Mouse (Mus musculus) lung, postnatal 36 days (tissue): ENCODE data around the gene Adssl1.
A peak's percentile ranks its signal among the peaks of the same experiment; 100 is the strongest.

Experiments
- DNase-seq: peaks from one replicate; pipeline ENCODE4 v3.0.0; 2022; ENCODE audit warnings: mixed read lengths

Gene Adssl1

DNA sequence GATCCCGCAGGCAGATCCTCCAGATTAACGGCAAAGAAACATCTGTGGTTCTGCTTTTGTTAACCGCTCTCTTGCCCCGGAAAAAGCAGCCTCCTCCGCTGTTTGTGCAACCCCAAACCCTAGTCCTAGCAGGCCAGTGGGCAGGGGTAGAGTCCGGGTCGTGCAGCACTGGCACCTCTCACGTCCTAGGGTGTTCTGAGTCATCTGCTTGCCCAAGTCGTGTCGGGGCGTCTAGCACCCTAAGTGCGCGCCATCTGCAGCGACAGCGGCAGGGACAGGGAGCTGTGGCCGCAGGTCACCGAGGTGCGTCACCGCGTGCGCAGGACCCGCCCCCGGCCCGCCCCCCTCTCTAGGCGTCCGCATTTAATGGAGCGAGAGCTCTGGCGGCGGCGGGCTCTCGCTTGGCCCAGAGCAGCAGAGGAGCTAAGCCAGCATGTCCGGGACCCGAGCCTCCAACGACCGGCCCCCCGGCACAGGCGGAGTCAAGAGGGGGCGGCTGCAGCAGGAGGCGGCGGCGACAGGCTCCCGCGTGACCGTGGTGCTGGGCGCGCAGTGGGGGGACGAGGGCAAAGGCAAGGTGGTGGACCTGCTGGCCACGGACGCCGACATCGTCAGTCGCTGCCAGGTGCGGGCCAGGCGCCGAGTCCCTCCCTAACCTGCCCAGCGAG lies at the start of gene Adssl1:
Gene Adssl1 (plus strand): TSS at position 360 of the 668 bp plus-strand sequence.
- peak; percentile 68 for DNase-seq

DNA sequence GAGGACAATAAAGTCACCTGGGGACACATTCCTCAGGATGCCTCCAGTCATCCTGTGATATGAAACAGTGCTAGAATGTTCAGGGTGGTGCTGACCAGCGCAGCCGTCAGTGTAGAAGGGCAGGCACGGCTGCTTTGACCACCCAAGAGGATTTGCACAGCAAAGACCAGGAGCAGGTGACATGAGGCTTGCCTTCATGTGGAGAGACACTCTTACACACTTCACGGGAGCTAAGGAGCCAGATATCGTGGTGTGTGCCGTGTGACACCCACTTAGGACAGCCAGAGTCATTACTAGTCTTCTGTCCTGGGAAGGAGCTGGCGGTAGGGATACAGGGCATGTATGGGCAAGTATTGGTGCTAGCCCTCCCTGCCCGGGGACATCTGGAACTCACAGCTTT lies 49.7 kb upstream of the Adssl1 start:
- DNase-seq: no peak

- DNase-seq: no peak
These were observed 48.8 kb upstream of the Adssl1 start for GRCm38 (mm10) chr12:112571064-112571463.

DNA sequence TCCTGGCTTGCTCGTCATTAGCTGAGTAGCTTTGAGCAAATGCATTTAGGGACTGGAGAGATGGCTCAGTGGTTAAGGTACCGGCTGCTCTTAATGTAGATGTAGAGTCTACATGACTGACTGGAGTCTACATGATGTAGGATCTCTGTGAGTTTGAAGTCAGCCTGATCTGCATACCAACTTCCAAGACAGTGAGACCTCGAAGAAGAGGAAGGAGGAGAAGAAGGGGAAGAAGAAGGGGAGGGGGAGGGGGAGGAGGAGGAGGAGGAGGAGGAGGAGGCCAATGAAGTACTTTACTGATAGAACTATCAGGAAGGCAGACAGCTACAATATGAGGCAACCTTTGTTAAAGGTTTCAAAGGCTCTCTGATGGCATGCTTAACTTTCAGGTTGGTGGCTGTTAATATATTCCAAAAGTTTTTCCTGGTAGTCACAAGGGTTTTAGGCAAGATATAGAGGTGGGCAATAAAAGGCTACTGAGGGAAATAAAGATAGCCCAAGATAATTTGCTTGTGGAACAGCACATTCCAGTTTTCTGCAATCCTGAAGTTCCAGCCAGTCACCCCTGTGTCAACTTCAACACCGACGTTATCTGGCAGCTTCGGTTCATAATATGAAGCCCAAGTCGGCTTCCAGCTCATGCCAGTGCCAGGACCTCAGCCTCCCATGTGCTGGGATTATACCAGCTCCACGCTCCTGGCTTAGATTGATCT lies 44.4 kb upstream of the Adssl1 start:
- no peak for DNase-seq

DNA sequence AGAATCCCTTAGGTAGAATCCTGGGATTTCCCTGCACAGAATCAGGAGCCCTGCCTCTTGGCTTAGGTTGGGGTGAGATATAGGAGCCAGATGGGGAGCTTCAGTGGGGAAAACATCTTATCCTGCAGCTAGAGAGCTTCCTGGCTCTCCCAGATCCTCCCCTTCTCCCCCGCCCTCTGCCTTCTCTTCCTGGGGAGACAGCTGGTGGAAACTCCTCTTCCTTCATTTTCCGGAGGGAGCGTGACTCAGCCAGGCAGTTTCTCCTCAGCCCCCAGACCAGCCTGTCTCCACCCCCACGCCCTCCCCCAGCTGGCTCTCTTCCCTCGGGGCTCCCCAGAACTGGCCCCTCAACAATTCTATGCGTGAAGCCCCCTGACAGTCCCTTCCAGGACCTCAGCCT lies 43.5 kb upstream of the Adssl1 start:
- no peak for DNase-seq

DNA sequence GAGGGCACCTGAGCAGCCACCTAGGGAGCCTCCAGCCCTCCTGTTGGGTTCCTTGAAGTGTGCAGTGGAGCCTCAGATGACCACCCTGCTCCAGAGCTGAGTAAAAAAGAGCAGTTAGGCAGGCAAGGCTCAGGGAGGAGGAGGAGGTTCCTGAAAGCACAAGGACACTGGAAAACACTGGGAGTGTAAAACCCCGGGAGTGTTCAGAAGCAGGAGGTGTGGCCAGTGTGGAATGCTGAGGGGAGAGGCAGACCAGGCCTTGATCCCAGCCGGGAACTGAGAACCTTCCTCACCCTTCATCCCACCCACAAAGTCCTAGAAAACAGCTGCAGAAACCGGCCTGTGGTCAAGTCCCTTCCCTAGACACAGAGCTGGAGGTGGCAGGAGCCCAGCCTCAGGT lies 43.1 kb upstream of the Adssl1 start:
- peak; percentile 59 for DNase-seq

DNA sequence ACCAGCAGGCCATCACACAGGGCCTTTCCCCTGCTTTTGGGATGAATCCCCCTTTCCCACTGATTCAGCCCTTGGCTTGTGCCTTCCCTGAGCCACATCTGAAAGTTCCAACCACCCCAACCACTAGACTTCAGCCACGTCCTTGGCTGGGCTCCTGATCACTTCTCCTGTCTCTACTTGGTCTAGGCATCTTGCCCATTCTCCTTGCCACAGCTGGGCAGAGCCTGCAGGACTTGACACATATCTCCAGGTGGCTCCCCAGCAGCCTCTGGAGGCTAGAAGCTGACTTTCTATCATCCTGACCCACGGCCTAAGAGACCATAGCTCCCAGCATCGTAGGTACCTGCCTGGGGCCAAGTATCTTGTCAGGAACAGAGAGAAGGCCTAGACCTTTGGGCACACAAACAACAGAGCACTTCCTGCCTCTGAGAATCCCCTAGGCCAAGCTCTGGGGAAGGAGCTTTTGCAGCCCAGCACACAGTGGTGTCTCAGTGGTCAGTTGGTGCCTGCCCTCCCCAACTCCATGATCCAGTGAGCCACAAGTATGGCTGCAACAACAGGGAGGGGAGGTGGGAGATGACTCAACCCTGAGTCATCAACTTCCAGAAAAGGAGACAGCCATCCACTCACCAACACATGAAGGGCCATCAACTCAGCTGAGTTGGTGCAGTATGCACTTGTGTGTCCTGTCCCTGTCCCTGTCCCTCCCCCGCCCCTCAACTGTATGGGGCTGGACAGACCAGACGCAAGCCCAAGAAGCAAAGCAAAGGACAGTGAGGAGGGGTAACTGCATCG lies 41.4 kb upstream of the Adssl1 start:
- no peak for DNase-seq

DNA sequence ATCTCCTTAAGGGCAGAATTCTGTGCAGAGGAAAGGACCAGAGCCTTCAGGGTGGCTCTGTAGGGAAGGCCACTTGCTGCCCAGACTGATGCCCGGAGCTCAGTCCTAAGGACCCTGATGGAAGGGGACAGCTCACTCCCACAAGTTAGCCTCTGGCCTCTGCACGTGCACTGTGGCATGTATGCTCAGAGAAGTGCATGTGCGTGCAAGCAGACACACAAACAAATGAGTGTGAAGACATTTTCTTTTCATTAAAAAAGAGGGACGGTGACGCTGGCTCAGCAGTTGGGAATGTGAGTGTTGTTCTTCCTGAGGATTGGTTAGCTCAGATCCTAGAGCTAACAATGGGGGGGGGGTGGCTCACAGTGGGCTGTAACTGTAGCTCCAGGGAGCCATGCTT lies 40.4 kb upstream of the Adssl1 start:
- DNase-seq: no peak

DNA sequence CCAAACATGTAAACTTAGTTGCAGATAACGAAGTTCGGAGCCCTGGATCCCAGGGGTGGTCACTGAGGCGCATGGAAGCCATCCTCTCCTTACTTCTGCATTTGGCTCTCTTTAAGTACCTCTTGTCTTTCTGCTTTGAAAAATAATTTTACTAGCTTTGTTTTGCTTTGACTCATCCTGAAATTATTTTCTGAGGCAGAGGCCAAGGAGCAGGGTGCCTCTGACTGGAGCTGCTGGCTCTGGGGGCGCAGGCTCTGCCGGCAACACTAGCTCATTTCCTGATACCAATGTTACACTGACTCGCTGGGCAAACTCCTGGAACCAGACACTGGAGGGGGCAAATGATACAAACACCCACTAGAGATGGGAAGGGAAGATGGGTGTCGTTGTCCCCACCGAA lies 39.9 kb upstream of the Adssl1 start:
- DNase-seq: no peak

DNA sequence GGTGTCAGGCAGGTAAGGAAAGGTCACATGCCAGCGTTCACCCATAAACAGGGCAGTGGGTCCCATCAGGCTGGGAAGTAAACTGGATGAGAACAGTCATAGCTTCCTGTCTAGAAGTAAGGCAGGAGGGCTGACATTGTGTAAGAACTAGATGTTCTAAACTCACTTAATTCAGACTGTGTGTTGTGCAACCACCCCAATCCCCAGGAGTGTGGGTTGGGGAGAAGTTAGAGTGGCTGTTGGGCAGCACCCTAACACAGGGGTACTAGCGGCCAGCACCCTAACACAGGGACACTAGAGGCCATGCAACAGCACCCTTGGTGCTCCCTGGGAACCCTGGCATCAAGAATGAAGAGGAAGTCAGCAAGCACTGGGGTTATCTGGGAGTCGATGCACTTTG lies 38.7 kb upstream of the Adssl1 start:
- DNase-seq: peak; percentile 67

GRCm38 (mm10) chr12:112584954-112585353 lies 34.9 kb upstream of the Adssl1 start:
- DNase-seq: no peak

DNA sequence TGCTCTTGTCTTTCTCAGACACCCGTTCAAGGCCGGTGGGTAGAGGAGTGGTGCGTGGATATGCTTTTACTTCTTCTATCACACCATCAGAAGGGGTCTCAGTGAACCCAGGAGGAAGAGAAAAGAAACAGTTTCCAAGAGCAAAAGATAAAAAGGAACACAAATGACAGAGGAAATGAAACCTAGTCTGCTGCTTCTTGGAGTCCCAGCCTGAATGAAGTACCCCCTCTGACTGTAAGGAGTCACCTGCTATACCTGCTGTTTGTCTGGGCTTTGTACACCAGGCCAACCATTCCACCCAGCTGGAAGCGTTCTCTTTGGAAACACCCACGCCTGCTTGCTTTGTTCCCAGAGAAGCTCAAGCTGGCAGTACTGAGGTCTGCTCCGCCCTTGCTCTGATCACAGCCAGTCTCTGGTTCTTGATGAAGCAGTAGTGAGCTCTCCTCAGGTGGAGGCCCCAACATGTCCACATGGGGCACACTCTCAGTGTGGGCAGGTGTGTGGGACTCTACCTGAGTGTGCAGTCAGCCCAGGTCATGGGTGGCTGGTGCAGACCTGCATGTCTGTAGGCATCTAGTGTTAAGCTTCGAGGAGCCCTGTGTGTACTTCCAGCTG lies 33.8 kb upstream of the Adssl1 start:
- no peak for DNase-seq

- no peak for DNase-seq
These were observed 32.4 kb upstream of the Adssl1 start for GRCm38 (mm10) chr12:112587125-112588124.

GRCm38 (mm10) chr12:112588426-112589256 lies 31.2 kb upstream of the Adssl1 start, which contains the start of gene Inf2:
Gene Inf2, plus strand, starts transcription at chr12:112588784.
- DNase-seq: peak; percentile 91

GRCm38 (mm10) chr12:112589491-112590191 lies 30.2 kb upstream of the Adssl1 start:
- DNase-seq: no peak

DNA sequence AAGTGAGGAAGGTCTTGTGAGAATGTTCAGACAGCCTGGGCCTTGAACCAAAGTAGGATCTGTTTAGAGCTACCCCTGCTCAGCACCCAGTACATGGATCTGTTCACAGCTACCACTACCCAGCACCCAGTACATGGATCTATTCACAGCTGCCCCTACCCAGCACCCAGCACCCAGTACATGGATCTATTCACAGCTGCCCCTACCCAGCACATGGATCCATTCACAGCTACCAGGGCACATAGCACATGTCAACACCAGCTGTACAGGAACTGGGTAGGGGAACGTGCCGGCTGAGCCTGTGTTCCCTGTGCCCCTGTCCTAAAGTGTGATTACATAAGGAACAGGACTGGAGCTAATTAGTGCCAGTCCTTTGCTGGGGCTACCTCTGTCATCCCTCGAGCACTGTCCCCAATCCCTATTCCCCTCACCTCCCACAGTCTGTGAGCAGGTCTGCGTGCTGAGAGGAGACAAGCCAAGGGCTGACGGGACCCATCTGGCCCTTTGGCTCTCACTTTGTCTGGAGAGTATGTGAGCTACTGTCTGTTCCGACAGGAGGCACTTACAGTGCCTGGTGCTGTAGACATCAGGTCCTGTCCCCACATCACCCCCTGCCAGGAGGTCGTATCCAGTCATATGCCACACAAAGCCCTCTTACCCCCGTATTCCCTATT lies 29.1 kb upstream of the Adssl1 start:
- DNase-seq: no peak

DNA sequence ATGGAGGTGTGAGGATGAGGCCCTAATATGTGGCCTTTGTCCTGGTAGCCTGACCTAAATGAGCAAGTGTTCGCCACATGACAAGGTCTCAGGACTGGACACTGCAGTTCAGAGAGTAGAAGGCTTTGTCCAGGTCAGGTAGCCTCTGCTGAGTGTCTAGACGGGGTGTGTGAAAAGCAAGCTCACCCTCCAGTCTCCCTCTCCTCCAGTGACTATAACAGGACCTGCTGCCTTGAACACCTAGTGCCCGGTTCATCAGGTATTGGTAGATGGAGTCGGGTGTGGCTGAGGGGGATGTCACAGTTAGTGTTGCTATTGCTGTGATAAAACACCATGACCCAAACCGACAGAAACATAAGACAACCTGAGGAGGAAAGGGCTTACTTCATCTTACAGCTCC lies 28.6 kb upstream of the Adssl1 start:
- DNase-seq: no peak

DNA sequence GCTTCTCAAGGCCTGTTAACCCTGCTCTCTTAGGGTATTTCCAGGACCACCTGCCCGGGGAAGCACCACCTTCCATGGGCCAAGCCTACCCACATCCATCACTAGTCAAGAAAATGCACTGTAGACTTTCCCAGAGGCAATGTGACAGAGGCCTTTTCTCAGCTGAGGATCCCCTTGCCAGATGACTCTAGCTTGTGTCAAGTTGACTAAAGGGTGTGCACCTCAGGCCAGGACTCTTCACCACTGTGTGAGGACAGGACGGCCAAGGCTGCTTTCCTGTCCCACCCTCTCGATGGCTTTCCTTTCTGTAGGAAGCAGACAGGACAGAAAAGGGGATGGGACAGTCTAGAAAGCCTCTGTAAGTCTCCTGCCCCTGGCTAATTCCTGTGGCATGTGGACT lies 28.1 kb upstream of the Adssl1 start:
- no peak for DNase-seq

DNA sequence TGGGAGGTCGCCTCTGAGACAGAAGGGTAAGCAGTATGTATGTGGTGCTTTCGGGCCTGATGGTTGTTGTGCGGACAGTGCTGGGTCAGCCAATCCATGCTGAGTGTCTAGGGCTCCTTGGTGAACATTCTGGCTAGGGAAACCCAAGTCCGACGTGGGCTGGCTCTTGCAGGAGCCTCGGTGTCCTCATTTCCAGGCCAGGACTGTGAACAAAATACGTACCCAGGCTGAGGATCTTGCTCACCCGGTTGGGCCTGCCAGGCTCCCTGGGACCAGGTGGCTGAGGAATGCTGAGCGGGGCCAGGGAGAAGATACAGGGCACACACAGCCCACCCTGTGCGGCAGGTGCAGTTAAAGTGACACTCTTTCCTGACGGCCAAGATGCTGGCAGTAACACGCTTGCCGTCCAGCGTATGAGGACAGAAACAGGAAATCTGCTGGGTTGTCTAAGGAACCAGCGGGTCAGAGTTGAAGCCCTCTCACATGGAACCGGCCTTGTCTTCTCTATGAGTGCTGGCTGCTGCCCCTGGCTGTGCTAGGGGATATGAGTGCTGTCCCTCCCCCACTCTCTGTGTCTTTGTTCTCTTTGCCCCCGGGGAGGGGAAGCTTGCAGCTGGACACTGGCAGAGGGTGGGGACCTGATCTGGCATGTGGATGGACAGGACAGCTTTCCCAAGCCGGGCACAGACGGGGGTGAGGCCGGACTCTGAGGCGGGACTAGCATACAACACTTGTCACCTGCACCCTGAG lies 26.7 kb upstream of the Adssl1 start:
- DNase-seq: peak; percentile 53
